Mouse (Mus musculus): Measurements from ENCODE around the gene Pafah1b3. TPM values are rescaled to one million over a fixed set of nuclear protein-coding genes. Genes with fewer than 3 reads are reported as not detected.
A peak's percentile ranks its signal among the peaks of the same experiment; 100 is the strongest.

Gene Pafah1b3
- total RNA-seq, 2 experiments from 2014 or later: 32.7 to 34.0 TPM

DNA sequence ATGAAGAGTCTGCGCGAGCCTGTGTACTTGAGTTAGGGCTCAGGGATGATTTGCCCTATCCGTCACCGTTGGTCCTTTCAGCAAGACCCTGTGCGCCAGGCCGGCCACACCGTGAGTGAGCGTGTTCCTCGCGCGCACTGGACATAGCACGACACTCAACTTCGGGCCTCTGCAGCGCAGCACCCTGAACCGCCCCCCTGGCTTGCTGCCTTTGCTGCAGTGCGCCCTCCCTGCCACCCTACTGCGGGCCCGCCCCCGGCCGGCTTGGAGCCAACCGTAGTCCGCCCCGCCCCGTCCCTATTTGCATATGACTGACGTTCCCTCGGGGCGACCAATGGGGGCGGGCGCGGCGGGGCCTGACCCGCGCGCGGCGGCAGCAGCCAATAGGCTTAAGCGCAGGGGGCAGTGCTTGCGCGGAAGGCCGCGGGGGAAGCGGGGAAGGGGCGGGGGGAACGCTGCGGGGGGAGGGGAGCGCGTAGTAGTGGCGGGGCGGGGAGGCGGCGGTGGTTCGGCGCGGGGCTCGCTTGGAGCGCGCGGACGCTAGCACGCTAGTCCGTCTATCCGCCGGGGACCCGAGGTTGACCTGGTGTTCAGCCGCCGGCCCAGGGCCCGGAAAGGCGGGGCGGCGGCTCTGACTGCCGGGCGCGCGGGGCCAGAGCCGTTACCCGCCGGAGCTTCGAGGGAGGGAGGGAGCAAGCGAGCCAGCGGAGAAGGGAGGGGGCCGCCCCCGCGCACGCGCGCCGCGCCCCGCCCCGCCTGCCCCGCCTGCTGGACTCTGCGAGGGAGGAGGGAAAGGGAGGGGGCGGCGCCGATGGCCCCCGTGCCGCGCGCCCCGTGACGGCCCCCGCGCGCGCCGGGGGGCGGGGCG, 15.8 kb downstream of the Pafah1b3 start:
- peak; percentile 99 for DNase-seq

DNA sequence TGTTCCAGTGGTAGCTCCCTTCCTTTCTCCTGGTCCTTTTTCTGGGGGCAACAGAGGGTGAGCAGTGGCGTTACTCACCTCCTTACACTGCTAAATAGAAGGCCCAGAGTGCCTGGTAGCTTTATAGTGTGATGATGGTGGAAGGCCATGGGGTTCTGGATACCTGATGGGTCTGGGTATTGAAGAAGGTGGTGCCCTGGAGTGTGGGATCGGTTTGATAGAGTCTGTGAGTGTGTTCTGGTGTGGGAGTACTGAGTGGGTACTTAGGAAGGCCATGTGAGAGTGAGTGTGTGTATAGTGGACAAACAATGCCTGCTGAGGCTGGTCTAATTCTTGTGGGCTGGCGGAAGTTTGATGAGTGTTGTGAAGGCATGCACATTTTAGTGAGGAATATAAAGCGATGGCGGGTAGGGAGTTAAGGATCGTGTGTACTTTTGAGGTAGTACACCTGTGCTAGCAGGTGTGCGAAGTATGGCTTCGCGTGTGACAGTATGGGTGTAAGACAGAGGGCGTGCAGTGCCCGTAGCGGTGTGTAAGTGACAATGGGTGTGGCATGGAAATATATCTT, 16.5 kb downstream of the Pafah1b3 start:
- DNase-seq: no peak

DNA sequence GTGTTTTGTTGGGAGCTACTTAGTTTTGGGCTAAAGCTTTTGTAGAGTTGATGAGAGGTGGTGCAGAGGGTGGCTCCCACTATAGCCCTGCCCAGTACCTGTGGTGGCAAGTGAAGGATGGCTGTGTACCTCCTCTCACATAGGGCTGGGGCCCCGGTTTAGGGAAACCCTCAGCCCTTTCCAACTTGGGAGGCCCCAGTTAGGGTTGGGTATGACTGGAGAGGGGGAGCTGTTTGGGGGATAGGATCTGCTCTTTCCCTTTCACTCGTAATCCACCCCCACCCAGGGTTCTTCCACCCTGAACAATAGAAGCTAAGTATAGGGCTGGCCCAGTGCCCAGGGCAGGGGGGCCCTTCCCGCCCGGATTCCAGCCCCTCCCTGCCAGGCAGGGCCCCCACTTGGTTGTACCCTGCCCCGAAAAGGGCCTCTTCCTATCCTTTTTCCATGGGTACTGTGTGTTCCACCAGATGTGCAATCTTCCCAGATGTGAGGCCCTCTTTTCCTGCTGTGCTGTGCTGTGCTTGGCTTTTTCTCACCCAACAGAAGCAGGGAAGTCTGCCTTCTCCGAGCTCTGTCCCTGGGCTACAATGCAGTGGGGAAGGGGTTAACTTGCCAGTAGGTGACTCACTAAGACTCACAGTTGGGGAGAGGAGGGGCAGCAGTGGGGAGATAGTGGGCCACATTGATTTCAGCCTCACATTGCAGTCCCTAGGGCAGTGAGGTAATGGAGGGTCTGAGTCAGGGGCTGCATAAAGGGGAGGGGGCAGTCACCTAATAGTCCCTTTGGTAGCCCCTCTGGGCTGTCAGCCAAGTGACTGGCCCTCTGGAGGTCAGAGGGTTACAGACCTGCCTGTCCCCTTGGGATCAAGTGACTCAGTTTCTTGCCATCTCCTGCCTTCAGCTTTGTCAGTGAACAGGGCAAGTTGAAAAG, 17.7 kb downstream of the Pafah1b3 start:
- DNase-seq: peak; percentile 59 to 73

DNA sequence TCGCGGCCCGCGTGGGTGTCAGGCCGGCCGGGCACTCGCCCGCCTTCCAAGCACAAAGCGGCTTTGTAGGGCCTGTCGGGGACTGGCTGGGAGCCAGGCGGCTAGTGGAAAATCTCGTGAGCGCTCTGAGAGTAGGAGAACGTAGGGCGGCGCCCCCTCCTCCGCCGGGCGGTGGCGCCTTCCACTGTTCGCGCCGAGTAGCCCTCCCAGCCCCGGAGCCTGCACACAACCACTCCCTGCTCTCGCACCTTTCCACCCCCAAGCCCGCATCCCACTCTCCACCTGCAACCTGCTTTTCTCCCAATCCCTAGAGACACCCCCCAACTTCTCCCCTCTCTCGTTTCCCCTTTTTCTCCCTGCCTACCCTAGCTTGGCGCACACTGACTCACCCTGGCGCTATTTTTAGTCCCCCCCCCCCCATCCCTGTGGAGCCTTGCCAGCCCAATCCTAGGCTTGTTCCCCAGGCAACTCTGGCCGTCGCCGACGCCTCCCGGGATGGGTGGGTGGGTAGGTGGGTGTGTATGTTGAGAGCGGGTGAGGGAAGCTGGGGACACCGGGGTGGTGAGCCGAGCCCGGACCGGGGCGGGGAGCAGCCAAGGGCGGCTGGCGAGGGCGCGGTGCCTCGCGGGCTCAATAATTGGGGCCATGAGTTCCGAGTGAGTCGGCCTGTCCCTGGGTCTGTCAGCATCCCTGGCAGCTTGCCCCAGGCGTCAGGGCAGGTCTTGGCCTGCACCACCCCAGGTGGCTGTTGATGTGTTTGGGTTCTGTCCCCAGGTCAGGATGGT, 18.5 kb downstream of the Pafah1b3 start:
- peak; percentile 93 for DNase-seq

DNA sequence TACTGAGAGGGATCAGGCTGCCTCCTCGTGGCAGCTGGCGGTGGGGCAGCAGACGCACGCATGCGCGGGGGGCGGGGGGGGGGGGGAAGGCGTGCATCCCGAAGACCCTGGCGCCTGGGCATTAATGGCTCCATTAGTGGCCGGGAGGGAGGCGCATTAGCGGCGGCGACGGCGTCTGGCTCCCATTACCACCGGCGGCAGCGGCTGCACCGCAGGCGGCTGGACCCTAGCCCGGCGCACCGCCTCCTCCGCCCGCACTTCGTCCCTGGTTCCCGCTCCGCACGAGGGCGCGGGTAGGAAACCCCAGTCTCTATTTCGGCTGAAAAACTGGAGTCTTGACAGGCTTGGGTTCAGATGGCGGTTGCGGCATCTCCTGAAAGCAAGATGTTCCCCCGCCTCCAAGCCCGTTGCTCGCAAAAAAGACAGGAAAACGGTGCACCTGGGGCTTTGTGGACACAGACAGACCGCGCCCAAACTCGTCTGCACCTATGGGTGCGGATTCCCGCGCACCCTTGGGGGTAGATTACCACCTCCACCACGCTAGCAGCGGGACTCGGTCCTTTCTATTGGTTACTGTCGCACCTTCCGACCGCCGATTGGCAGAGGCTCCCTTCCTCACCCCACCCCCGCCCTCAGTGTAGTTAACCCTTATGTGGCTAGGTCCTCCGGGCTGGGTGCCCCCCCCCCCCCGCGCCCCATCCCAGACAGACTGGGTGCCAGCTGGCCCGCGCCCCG, 19.3 kb downstream of the Pafah1b3 start:
- DNase-seq: peak; percentile 87 to 88

DNA sequence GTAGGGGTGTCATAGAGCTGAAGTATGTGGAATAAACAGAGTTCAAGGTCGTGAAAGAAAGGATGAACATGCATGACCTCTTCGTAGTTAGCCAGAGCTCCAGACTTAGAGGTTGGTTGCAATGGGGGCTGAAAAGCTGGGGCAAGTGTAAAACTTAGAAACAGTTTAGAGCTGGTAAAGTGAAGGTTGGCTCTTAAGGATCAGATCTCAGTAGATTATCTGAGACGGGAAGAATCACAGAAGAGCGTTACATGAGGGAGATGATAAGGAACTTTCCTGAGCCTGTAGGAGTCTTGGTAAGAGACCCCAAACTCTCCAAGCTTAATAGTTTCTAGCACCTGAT, 19.8 kb downstream of the Pafah1b3 start:
- DNase-seq: no peak

DNA sequence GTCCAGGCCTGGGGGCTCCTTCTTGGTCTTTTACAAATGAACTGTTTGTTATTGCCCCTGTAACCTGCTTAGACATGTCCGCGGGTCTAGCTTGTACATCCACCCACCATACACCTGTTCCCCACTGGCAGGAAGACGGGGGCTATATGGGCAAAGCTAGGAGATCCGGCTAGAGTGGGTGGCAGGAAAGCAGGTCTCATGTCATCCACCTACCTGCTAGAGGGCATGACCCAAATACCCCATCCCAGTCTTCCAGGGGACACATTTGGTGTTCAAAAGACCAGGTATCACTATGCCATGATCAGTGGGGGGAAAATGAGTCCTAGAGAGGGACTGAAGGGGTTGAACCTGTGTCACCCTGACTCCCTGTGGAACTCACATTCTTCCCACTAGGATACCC, 20.4 kb downstream of the Pafah1b3 start:
- no peak for DNase-seq

DNA sequence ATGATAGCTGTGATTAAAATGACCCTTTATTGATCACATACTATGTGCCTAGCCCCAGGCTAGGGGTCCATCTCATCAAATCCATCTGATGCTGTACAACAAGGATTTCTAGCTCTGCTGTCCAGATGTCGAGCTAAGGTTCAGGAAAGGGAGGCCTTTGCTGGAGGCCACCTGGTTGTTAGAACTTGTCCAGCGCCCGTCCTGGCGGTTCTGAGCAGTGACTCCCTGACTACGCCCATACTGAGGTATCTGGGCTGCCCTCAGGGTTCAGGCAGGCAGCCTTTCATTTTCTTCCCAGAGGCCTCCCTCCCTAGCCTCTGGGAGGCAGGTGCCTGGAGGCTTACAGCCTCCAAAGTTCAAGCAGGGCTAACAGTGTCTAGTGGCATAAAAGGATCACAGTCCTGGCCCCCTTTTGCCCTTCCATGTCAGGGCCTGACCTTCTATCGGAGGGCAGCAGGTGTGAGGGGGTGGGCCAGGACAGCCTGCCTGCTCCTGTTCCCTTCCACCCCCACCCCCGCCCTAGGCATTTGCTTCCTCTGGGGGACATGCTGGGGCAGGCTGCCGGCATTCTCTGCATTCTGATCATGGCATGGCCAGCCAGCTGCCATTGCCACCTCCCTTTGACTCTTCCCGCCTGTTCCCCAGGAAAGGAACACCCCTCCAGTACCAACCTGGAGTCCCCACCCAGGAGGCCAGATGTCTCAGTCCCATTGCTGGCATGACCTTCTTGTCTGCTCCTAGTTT, 22.1 kb downstream of the Pafah1b3 start:
- no peak for DNase-seq

DNA sequence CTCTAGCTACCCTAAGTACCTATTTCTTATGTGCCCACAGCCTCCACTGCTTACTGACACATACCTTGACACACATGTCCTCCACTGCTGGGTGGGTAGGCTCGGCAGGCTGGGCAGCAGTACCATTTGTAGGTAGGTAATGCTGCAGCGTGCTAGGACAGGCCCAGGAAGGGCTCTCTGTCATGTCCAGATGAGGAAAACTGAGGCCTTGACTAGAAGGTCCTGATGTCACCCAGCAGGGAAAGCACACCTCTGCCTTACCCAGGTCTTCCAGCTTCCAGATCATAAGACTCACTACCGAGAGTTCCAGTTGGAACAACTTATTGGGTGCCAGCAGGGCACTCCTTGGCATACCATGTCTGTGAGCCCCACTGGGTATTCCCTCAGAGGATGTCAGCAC, 22.8 kb downstream of the Pafah1b3 start:
- no peak for DNase-seq

DNA sequence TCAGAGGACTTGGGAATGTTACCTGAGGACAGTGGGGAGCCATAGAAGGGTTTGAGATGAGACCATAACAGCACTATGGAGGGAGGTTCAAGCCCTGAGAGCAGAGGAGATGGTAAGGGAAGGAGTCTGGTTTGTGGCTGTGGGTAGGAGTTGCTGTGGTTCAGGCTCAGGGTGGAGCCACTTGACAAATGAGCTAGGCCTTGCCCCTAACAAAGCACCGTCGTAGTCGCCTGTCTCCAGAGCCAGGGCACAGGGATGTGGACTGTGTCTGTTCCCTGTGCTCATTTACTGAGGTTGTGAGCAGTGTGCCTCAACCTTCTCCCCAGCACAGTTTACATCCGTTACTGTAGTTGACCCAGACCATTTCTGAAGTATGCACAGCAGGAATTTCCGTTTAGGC, 23.2 kb downstream of the Pafah1b3 start:
- DNase-seq: no peak

DNA sequence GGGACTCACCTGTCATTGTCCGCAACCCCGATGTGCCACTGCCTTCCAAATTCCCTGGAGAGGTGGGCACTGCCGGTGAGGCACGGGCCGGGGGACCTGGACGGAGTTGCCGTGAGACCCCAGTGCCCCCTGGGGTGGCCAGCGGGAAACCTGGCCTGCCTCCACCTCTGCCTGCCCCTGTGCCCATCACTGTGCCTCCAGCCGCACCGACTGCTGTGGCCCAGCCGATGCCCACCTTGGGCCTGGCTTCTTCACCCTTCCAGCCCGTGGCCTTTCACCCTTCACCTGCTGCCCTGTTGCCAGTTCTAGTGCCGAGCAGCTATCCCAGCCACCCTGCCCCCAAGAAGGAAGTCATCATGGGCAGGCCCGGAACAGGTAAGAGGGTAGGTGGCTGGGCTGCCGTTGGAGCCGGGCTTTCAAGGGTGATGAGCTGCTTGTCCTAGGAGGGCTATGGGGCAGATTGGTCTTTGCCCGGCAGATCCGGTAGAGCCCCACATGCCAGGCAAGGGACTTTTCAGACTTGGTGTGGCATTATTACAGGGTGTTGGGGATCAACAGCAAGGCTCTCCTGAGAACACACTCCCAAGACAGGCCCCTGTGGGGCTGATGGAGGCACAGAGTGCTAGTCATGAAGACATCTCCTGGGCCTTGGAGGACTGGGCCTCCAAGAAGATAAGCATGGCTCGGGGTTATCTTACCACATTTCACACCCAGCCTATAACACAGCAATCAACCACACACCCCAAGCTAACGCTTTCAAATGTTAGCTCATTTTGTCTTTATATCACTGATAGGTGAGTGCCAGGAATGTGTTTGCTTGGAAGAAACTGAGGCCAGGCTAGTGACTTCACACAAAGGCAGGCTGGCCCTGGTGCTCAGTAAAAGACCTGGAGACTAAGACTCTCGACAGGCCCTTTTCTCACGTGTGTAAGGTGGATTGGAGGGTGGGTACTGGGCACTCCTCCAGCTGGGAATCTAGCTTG, 24.2 kb downstream of the Pafah1b3 start:
- no peak for DNase-seq

DNA sequence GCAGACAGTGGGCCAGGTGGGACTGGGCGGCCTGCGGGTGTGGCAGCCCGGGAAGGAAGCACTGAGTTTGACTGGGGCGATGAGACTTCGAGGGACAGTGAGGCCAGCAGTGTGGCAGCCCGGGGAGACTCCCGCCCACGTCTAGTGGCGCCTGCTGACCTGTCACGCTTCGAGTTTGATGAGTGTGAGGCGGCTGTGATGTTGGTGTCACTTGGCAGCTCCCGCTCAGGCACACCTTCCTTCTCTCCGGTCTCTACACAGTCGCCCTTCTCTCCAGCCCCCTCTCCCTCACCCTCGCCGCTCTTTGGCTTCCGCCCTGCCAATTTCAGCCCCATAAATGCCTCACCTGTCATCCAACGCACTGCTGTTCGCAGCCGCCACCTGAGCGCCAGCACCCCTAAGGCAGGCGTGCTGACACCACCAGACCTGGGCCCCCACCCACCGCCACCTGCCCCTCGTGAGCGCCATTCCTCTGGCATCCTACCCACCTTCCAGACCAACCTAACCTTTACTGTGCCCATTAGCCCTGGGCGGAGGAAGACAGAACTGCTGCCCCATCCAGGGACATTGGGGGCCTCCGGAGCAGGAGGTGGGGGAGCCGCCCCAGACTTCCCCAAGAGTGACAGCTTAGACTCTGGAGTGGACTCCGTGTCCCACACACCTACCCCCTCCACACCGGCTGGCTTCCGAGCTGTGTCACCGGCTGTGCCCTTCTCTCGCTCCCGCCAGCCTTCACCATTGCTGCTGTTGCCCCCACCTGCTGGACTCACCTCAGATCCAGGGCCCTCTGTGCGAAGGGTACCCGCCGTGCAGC, 25.1 kb downstream of the Pafah1b3 start:
- no peak for DNase-seq

DNA sequence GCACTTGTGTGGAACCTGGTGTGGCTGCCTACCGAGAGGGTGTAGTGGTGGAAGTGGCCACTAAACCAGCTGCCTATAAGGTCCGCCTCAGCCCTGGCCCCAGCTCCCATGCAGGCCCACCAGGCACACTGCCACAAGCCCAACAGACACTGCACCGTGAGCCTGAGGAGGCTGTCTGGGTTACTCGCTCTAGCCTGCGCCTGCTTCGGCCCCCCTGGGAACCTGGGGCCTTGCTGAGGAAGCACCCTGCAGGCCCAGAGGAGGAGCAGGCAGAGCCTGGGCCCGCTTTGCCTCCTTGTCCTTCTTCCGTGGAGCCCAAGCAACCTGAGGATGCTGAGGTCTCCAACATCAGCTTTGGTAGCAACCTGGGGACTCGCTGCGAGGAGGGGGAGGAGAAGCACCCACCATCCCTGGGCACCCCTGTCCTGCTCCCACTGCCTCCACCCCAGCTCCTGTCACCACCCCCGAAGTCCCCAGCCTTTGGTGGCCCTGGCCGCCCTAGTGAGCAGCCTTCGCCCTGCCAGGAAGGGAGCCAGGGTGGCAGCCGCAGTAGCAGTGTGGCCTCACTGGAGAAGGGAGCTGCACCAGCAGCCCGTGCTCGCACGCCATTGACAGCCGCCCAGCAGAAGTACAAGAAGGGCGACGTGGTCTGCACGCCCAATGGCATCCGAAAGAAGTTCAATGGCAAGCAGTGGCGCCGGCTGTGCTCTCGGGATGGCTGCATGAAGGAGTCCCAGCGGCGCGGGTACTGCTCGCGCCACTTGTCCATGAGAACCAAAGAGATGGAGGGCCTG, 25.9 kb downstream of the Pafah1b3 start:
- DNase-seq: no peak

DNA sequence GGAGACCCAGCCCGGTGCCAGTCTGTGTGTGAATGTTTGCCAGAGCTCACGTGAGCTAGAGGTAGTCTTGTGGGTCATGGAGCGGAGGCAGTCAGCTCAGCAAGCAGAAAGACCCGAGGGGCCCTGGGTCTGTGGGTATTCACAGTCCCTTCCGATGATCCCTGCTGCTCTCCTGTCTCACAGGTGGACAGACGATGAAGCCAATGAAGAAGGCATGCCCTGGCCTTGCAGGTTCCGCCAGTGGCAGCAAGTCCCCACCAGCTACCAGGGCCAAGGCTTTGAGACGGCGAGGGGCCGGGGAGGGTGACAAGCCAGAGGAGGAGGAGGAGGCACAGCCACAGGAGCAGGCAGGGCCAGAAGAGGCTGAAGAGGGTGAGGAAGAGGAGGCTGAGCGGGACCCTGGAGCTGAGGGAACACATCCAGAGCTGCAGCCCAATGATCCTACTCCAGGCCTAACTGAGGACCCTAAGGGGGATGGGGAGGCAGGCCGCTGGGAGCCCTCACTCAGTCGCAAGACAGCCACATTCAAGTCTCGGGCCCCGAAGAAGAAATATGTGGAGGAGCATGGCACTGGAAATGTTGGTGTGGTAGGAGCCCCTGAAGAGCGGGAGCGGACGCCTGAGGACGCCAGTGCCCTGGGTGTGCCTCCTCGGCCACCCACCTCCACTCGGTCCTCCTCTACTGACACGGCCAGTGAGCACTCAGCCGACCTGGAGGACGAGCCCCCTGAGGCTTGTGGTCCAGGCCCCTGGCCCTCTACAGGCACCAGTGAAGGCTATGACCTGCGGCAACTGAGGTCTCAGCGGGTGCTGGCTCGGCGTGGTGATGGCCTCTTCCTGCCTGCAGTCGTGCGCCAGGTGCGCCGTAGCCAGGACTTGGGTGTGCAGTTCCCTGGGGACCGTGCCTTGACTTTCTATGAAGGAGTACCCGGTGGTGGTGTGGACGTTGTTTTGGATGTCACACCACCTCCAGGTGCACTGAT, 26.8 kb downstream of the Pafah1b3 start:
- DNase-seq: no peak

DNA sequence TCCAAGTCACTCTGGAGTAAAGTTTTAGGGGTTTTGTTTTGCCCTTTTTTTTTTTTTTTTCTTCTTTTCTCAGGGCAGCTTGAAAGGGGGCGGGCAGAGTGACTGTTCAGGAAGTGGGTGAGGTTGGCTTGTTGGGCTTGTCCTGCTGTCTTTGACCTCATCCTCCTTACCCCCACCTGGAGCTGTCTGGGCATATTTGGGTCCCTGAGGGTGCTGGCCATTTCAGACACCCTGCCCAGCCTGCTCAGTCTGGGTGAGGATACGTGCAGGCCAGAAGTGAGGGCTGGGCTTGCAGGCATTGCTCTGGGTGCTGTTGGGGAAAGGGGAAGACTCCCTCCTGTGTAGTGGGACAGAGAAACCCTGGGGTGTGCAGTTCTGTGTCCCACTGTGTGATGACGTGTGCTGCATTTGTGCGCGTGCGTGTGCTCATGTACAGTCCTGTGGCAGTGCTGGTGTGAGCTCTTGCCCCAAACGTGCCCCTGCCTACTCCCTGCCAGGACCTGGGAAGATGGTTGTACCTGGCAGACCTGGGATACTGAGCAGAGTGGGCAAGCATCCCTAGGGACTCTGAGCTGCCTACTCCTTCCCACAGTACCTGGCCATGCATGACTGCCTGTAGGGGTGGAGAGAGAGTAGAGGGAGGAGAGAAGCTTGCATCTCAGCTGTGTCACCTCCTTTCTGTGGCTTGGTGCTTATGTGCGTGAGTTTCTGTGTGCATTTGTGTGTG, 28.1 kb downstream of the Pafah1b3 start:
- DNase-seq: no peak

DNA sequence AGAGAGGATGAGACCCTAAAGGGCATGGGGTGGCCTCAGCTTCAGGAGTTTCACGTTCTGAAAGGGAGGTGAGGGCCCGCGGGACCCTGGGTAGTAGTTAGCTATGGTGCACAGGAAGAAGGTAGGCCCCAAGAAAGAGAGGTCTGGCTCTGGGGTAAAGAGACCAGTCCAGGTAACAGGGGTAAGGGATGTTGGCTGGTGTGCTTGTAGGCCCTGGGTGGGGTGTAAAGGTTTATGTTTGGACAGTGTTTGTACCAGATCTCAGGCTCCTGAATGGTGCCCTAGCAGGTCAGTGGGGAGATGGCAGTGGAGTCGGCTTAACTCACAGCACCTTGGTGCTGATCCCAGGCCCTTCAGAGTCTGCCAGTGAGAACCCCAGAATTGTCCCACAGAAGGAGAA, 28.8 kb downstream of the Pafah1b3 start:
- DNase-seq: no peak

All from adrenal gland, postnatal 36 days (tissue).